Mouse (Mus musculus): ENCODE data around the gene Tmem164. TPM values are rescaled to one million over a fixed set of nuclear protein-coding genes. Genes with fewer than 3 reads are reported as not detected.
A peak's percentile ranks its signal among the peaks of the same experiment; 100 is the strongest.

Gene Tmem164
- polyA plus RNA-seq, 1 experiment from 2014 or later: 53.4 TPM

- Histone ChIP-seq H3K9me3 (replicated peaks) (no peaks in the 10 kb centered on the region), H3K27me3 (ENCODE audit: low read depth, poor library complexity, severe bottlenecking) (peaks cover 95% of the 10 kb centered on the region), H3K4me3 (no peak overlapping the region), H3K36me3 (0 out of 2 replicates have a peak, but pooled peaks cover 11% of the 10 kb centered on the region), H3K4me1 (no peaks in the 10 kb centered on the region), H3K27ac (replicated peaks) (no peak overlapping the region)
- 66% methylated on average over 2 of the region's 2 CpGs for WGBS
- DNase-seq (ENCODE audit: low spot score): no peak
Observed at GRCm38 (mm10) chrX:142838841-142839240, 157.6 kb downstream of the Tmem164 start.

DNA sequence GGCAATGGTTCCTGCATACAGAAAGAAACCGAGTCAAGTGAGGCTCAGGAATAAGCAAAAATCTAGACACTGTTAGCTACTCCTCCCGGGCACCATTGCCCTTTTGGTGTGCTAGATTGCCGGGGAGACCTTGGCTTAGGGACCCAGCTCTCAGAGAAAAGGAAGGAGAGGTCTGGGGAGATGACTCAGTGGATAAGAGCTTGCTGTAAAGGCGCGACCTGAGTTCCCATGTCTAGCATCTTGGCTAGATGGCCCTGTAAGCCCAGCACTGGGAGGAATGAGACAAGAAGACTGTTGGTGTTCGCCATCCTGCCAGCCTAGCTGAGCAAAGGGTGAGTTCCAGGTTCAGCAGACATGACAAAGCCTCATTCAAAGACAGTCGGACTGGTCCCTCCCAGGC lies 158.2 kb downstream of the Tmem164 start:
- Histone ChIP-seq H3K4me3 (no peak overlapping the region), H3K4me1 (no peaks in the 10 kb centered on the region), H3K27ac (replicated peaks) (no peak overlapping the region), H3K9me3 (replicated peaks) (no peaks in the 10 kb centered on the region), H3K27me3 (ENCODE audit: low read depth, poor library complexity, severe bottlenecking) (peaks cover 89% of the 10 kb centered on the region), H3K36me3 (0 out of 2 replicates have a peak, but pooled peaks cover 11% of the 10 kb centered on the region)
- no peak for DNase-seq (ENCODE audit: low spot score)
- 88% methylated on average over 7 of the region's 7 CpGs for WGBS

DNA sequence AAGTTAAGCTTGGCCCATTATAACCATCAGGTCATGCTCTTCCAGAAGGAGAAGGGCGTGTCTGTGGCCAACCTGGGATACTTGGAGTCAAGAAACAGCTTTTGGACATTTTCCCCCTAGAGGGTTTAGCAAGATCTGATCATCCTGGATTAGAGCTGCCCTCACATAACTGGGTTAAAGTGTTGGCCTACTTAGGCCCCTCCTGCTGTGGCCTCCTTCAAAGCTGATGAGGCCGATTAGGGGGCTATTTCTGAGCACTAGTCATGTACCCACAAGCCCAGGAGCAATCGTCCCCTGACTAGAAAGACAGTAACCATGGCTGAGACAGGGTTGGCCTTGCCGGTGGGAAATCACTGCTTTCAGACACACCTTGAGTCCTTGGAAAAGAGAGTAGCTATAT lies 160.7 kb downstream of the Tmem164 start:
- H3K27me3 ChIP-seq (ENCODE audit: low read depth, poor library complexity, severe bottlenecking): peaks cover 81% of the 10 kb centered on the region

GRCm38 (mm10) chrX:142846266-142846665 lies 165.1 kb downstream of the Tmem164 start:
- no peaks in the 10 kb centered on the region for H3K4me1 ChIP-seq
- DNase-seq (ENCODE audit: low spot score): no peak
- 88% methylated on average over 6 of the region's 6 CpGs for WGBS
- H3K4me3 ChIP-seq: no peak overlapping the region
- H3K36me3 ChIP-seq: no peaks in the 10 kb centered on the region
- peaks cover 77% of the 10 kb centered on the region for H3K27me3 ChIP-seq (ENCODE audit: low read depth, poor library complexity, severe bottlenecking)
- no peaks in the 10 kb centered on the region for H3K9me3 ChIP-seq (replicated peaks)
- H3K27ac ChIP-seq (replicated peaks): no peak overlapping the region

More for the DNA sequence above, 160.7 kb downstream of the Tmem164 start:
- no peaks in the 10 kb centered on the region for H3K4me1 ChIP-seq
- no peak overlapping the region for H3K27ac ChIP-seq (replicated peaks)
- no peaks in the 10 kb centered on the region for H3K36me3 ChIP-seq
- H3K4me3 ChIP-seq: no peak overlapping the region
- no peak for DNase-seq (ENCODE audit: low spot score)
- 82% methylated on average over 4 of the region's 4 CpGs for WGBS
- no peaks in the 10 kb centered on the region for H3K9me3 ChIP-seq (replicated peaks)

DNA sequence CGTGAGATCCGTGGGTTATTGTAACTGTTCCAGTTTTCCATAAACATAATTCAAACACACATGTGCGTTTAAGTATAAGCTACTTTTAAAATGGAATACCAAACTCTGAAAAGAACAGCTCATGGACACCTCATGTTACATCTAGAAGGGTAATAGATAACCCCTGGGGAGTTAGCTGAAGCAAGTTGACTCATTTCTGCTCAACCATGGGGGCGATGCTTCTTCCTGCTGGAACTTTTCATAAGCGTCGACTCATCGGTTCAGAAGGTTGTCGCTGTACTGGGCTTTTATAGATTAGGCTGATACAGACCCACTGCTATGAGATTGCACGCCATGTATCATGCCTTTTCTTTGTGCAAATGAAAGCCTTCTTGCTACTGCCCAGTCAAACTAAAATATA lies 166.8 kb downstream of the Tmem164 start:
- Histone ChIP-seq H3K27me3 (ENCODE audit: low read depth, poor library complexity, severe bottlenecking) (peaks cover 65% of the 10 kb centered on the region), H3K36me3 (no peaks in the 10 kb centered on the region)
- WGBS: 96% methylated on average over 9 of the region's 9 CpGs

DNA sequence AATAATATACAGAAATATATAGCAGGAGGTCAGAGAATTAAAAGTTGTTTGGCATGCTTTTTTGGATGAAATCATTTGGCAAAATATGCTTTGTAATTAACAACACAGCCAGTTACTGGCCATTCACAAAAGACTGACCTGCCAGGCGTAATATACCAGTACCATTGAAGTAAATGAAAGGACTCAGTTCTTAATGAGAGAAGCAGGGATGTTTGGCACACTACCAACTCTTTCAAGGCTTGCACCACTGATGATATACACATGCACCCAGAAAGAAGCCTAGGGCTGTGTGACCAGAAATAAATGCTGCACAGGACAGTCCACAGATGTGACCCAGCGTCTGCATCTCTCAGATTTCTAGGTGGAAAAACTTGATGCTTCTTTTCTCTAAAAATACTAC lies 188.6 kb downstream of the Tmem164 start:
- DNase-seq (ENCODE audit: low spot score): no peak
- Histone ChIP-seq H3K27ac (replicated peaks) (no peak overlapping the region), H3K36me3 (no peaks in the 10 kb centered on the region), H3K9me3 (replicated peaks) (no peaks in the 10 kb centered on the region), H3K4me1 (no peaks in the 10 kb centered on the region), H3K27me3 (ENCODE audit: low read depth, poor library complexity, severe bottlenecking) (peaks cover 44% of the 10 kb centered on the region), H3K4me3 (no peak overlapping the region)
- WGBS: 90% methylated on average over 2 of the region's 2 CpGs

More for the DNA sequence above, 166.8 kb downstream of the Tmem164 start:
- Histone ChIP-seq H3K4me1 (no peaks in the 10 kb centered on the region), H3K27ac (replicated peaks) (no peak overlapping the region), H3K9me3 (replicated peaks) (no peaks in the 10 kb centered on the region), H3K4me3 (no peak overlapping the region)
- DNase-seq (ENCODE audit: low spot score): no peak

DNA sequence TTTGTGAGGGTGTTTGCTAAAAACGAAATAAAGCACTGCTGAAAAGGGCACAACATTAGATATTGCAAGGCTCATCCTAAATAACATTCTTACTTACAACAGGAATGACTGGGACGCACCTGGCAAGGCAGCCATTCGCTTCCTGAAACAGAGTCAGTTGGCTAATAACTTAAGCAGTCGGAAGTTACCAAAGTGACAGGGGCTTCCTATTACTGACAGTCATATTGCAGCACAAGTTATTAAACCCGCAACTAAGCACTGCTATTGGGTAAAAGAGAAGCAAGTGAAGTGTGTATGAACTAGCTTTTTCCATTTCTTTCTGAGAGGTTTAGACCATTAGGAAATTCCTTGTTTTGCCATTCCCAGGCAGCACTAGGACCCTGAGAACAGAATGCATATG lies 201.0 kb downstream of the Tmem164 start:
- H3K4me1 ChIP-seq: no peaks in the 10 kb centered on the region
- H3K27me3 ChIP-seq (ENCODE audit: low read depth, poor library complexity, severe bottlenecking): peaks cover 97% of the 10 kb centered on the region
- no peaks in the 10 kb centered on the region for H3K36me3 ChIP-seq
- no peak for DNase-seq (ENCODE audit: low spot score)
- 89% methylated on average over 5 of the region's 5 CpGs for WGBS
- no peak overlapping the region for H3K4me3 ChIP-seq
- no peaks in the 10 kb centered on the region for H3K9me3 ChIP-seq (replicated peaks)
- H3K27ac ChIP-seq (replicated peaks): no peak overlapping the region

- no peaks in the 10 kb centered on the region for H3K36me3 ChIP-seq
- H3K4me1 ChIP-seq: no peaks in the 10 kb centered on the region
- no peaks in the 10 kb centered on the region for H3K9me3 ChIP-seq (replicated peaks)
- WGBS: 89% methylated on average over 4 of the region's 4 CpGs
- H3K4me3 ChIP-seq: no peak overlapping the region
- peaks cover 97% of the 10 kb centered on the region for H3K27me3 ChIP-seq (ENCODE audit: low read depth, poor library complexity, severe bottlenecking)
- DNase-seq (ENCODE audit: low spot score): no peak
- no peak overlapping the region for H3K27ac ChIP-seq (replicated peaks)
Observed at GRCm38 (mm10) chrX:142883593-142883992, 202.4 kb downstream of the Tmem164 start.

- WGBS: 88% methylated on average over 7 of the region's 7 CpGs
- Histone ChIP-seq H3K36me3 (no peaks in the 10 kb centered on the region), H3K27me3 (ENCODE audit: low read depth, poor library complexity, severe bottlenecking) (peaks cover 90% of the 10 kb centered on the region), H3K4me3 (no peak overlapping the region), H3K4me1 (no peaks in the 10 kb centered on the region), H3K27ac (replicated peaks) (no peak overlapping the region), H3K9me3 (replicated peaks) (no peaks in the 10 kb centered on the region)
- no peak for DNase-seq (ENCODE audit: low spot score)
Observed at GRCm38 (mm10) chrX:142885962-142886361, 204.8 kb downstream of the Tmem164 start.

MicroRNAs within 50 kb of the gene (microRNA counts, 519-probe panel; counts per million panel counts)
- microRNA mmu-miR-652: 6,630 counts per million, percentile 64 among the panel's probes with 10 or more counts

Small RNA genes within 50 kb of the gene (microRNA-seq; reads per million reads assigned to microRNA genes)
- gene Mir652: 8,787 reads per million, percentile 94 among the genes with 10 or more reads in this experiment
